Mouse (Mus musculus) kidney, adult 18-20 months (tissue): ENCODE results near the gene Pla2g5.
"Not testable (repeated sequence)": the region's sequence is repeated elsewhere in the genome, so short reads cannot be mapped to it uniquely, and the experiment has no call there.

Experiments
- DNase-seq: peaks from one replicate; pipeline ENCODE4 v3.0.0; 2021

Gene Pla2g5

DNA sequence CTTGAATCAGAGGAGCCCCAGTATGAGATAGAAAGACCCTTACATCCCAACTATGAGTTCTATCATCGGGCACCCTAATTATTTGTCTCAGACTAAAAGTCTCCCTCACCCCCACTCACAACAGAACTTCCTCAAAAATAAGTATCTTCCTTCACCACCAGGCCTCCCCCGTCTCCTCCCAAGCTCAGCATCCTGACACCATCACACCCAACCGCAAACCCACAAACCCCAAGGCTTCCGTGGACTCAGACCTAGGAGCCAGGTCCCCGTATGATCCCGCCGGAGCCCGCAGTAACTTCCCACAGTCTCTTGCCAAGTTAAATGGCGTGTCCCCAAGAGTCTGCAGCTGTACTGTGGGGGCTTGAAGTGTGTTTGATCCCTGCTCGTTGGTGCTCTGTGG lies 5.7 kb downstream of the Pla2g5 start:
- DNase-seq: no peak

DNA sequence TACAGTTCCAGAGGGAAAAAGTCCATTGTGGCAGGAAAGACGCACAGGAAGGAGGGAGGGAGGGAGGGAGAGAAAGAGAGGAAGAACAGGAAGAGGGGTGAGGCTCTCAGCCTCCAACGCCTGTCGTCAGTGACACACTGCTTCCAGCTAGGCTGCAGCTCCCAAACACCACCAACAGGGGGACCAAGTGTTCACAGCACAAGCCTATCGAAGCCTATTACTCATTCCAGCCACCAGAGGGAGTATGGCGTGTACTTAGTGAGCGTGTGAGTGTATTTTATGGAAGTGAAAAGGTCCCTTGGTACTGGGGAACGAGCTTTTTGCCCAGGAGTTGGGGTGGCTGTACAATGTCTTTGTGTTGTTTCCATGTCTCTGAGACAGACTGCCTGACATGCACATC lies 6.8 kb downstream of the Pla2g5 start:
- DNase-seq: peak; percentile 67

DNA sequence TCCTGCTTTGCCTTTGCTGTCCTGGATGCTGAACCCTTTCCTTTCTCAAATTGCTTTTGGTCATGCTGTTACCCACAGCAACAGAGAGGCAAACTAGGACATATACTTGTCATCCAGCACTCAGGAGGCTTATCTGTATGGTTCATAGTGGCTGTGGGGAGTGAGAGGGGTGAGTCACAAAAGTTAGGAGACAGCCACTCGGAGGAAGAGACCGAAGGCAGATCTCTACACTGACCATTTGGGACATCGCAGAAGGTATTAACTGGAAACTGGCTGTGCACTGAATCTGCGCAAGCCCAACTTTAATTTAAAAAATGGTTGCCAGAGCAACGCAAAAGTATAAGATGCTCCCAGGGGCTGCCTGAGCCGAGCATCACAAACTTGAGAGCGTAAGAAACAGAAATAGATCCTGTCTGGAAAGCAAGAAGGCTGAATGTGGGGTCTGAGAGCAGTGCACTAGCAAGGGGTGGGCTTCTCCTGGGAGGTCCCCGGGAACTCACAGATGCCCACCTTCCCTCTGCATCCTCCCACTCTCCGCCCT lies 8.1 kb downstream of the Pla2g5 start:
- DNase-seq: no peak

DNA sequence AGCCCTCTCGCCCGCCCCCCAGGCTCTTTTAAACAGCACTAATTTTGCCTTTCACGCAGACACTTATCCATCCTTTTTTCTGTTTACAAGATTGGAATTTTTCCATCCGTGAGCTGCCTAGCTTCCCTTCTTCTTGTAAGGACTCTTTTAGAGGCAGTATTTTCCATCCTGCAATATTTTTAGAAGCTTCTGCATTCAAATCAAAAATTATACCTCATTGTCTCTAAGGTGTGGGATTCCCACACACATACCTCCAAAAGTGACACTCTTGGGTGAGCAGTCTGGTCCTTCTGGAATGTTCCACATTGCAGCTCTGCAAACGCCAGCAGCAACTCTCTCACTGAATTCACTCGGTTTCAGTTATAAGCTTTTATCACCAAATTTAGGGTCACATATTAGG lies 10.3 kb downstream of the Pla2g5 start:
- no peak for DNase-seq

DNA sequence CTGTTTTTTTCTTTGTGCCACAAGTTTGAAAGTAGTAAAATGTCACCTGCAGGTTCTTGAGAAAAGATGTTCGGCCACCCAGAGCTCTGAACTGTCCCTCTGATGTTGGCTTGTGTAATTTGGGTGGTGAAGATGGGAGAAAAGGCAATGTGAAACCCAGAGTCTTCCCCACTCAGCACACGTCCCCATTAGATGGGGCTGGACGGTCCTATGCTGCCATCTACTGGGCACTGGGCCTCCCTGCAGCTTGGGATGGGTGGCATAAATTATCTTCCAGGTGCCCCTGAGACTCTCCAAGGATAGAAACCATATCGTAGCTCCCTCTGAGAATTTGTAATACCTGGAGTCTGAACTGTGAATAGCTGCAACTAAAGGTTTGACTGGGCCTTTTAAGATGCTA lies 11.8 kb downstream of the Pla2g5 start:
- DNase-seq: peak; percentile 73

DNA sequence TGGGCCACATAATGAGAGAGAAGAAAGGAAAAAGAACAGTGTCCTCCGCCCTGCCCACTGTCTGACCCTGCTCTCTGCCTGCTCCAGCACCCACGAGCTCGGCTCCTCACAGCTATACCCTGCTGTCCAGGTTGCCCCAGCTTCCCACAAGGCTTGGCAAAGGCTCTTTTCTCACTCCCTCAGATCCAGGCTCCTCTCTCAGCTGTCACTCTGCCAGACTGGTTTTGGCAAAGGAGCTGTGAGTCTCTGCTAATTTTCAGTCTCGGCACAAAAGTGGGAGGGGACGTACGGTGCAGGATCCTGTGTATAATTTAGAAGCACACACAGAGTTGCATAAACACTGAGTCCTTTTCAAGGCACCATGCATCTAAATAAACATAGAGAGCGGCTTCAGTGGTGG lies 21.9 kb downstream of the Pla2g5 start:
- DNase-seq: peak; percentile 21

DNA sequence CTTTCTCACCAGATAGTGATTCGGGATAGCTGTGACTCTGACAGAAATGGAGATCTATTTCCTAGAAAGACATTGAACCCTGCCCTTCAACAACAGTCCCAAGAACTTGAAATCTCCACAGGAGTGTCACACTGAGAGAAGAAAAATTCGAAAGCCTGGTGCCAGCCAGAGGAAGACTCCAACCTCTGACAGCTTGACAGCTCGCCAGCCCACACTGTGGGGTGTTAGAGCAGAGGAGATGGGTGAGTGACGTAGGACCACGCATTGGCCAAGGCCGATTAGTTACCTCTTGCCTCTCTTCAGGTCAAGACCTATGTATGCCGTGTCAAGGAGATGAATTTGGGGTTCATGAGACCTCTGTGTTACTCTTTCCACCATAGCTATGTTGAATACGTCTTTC lies 22.6 kb downstream of the Pla2g5 start:
- no peak for DNase-seq

DNA sequence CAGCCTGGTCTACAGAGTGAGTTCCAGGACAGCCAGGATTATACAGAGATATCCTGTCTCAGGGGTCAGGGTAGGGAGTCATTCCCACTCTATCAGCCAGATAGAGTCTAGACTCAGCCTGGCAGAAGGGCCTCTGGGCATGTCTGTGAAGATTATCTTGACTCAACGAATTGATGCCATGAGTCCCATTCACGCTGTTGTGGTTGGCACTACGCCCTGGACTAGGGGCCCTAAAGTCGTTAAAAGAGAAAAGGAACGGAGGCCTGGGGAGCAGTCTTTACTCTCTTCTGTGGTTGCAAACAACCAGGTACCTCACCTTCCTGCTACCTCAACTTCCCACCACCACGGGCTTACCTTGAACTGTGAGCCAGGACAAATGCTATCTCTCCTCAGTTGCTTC lies 23.5 kb downstream of the Pla2g5 start:
- DNase-seq: no peak

DNA sequence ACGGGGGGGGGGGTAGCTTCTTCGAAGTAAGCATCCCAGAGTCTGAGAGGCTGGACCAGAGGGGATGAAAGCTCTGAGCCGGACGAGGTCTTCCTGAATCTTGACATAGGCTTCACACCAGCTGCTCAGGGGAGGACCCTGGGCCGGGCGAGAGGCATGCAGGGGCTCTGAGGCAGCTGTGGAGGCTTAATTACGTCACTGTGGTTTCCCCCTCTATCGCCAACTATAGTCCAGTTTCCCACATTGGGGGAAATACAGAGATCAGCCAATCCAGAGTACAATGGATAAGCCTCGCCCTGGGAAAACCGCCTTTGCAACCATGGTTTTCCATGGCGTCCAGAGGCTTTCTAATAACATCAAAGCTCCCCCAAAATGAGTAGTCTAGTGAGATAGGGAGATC lies 36.1 kb downstream of the Pla2g5 start:
- no peak for DNase-seq

DNA sequence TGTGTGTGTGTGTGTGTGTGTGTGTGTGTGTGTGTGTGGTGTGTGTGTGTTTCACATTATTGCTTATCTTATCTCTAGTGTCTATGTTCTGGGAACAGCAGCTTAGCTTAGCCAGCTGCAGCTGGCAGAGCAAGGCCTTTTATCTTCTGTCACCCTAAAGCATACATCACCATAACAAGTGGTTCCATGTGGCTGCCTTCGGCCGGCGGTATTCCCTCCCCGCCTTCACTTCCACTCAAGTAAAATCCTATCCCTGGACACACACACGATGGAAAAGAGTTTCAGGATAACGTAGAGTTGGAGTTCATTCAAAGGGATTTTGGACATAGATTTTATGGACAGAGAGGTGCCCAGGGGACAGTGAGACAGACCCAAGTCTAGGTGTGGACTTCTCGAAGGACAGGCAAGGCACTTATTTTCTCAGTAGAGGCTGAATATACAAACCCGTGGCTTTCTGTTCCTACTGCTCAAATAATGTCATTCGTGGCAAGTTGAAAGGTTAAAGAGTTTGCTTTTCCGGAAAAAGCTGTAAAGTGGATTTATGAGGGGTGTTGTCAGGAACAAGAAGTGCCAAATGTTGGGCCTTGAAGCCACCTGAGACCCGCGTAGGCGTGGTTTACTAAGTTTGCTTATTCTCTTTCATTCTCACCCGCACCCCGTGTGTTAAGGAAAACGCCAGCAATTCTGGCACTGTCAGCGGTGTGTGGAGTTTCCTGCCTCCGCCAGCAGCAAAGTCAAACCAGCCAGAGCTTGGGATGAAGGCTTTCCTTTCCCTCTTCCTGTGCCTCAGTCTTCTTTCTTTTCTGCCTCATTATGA lies 37.3 kb downstream of the Pla2g5 start:
- peak; percentile 14 for DNase-seq

DNA sequence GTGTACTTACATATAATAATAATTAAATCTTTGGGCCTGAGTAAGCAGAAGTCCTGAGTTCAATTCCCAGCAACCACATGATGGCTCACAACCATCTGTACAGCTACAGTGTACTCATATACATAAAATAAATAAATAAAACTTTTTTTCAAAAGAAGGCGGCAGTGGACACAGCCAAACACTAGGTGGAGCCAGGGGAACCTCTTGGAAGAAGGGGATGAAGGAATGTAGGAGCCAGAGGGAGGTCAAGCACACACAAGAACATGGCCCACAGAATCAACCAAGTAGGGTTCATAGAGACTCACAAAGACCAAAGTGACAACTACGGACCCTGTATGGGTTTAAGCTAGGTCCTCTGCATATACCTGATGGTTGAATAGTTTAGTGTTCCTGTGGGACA lies 38.6 kb downstream of the Pla2g5 start:
- DNase-seq: peak; percentile 22

DNA sequence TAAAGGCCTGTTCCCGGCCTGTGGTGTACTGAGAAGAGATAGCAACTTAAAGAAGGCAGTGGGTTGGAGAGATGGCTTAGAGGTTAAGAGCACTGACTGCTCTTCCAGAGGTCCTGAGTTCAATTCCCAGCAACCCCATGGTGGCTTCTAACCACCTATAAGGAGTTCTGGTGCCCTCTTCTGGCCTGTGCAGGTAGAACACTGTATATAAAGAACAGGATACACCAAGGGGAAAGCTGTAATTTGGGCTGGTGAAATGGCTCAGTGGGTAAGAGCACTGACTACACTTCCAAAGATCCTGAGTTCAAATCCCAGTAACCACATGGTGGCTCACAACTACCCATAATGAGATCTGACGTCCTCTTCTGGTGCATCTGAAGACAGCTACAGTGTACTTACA lies 39.1 kb downstream of the Pla2g5 start:
- not testable (repeated sequence) for DNase-seq

DNA sequence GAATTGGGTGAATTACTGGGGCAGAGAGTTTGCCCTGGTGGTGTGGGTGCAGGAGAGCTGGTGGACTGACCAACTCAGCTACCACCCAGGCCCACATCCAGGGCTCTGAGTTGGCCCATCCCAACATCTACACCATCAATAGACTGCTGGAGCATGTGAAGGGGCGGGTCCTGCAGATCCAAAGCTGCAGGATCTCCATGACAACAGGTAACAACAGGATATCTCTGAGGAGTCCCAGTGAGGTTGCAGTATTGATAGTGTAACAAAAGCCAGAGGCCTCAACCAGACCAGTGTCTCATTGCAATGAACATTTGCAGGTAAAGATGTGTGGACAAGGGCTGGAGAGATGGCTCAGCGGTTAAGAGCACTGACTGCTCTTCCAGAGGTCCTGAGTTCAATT lies 42.2 kb downstream of the Pla2g5 start:
- DNase-seq: no peak

DNA sequence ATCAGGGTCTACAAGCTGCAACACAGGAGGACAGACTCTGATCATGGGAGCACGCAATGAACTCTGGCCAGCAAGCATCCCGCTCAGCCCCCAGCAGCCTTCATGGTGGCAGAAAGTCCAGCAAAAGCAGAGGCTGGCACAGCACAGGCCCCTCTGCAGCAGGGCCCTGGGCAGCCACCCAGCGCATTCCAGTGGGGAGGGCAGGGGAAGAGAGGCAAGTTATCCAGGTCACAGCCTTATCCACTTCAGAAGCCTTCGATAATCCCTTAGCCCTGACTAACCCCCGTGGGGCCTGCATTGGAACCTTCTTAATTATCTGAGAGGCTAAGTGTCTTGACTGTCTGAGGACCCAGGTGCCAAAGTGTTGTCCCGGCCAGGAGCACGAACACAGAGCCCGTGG lies 44.2 kb downstream of the Pla2g5 start:
- DNase-seq: peak; percentile 73

DNA sequence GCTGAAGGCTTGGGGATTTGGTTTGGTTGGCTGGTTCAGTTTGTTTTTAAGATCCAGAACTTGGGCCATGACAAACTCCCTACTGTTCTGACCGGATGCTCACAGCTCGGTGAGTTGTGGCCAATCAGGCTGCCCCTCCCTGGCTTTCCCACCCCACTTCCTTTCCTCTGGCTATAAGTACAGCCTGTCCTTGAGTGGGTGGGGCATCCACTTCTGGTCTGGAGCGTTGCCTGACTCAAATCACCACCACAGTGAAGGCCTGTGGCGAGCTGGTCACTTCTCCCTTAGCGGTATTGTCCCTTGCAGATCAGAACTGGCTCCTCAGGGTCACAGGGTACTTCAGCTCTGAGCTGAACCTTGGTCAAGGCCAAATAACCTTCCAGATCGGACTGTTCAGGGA lies 45.5 kb downstream of the Pla2g5 start:
- DNase-seq: no peak

DNA sequence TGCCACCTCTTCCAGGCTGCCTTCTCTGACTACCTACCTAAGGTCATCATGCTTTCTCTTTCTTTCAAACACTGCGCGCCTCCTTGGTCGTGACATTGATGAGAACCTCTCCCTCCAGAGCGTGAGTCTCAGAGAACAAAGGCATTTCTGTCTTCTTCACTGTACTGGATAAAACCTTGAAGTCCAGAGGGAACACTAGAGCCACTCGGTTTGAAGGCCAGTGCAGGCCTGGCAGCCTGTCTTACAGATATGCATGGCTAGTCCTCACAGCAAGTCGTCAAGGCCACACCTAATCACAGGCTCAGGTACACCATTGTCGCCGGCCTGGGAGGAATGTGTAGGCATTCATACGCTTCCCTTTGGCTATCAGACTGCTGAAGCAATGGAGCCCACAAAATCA lies 47.1 kb downstream of the Pla2g5 start:
- no peak for DNase-seq

DNA sequence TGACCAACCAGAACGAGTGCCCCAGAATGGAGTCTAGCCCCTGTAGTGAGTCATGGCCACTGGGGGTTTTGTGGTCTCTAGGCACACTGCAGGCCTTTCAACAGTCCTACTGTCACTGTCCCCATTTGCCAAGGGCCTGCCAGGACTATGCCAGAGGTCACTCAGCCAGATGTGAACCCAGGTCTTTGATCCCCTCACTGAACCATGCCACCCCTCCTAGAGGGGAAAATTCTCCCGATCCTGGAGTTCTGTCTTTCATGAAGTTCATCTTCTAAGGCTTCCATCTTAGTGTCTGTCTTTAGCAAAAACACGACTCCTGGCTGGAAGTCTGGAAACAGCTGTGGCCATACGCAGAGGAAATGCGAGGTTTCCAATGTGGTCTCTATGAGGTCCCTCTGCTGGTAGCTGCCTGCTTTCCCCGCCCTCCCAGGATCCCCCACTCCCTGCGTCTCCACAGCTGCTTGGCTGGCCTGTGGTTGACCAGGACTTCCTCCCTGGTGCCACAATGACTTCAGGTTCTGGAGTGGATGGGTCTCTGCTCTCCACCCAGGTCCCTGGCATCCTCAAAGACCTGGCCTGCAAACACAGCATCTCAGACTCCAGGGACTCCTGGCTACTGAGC lies 56.3 kb downstream of the Pla2g5 start:
- no peak for DNase-seq

DNA sequence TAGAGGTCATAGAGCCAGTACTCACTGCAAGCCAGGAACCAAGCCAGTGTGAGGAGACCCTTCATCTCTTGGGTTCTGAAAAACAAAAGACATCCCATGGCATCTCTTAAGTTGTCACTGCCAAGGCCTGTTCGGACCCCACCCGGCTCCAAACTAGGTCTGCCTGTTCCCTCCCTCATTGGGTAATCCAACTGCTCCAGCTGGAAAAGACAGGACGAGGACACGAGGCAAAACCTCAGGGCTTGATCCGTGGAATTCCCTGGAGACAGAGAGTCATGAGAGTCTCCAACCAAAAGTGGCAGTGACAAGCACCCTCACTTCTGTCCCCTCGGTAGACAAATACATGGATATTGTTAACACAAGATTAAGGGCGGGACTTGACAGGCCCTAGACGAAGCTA lies 57.1 kb downstream of the Pla2g5 start:
- no peak for DNase-seq

DNA sequence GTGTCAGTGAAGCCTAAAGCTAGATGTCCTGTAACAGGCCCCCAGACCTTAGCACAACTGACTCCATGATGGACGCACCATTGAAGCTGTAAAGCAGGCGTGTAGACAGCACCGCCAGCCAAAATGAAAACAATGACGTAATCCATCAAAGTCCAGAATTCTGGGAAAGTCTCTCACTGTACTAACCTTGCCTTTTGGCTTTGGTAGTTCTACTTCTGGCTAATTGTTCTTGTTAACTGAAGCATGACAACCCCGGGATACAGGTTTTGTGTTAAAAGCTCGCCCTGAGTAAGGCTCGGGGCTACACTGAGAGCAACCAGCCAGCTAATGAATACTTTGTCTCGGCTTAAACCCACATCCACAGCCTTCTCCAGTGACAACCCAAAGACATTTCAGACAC lies 58.0 kb downstream of the Pla2g5 start:
- DNase-seq: no peak

DNA sequence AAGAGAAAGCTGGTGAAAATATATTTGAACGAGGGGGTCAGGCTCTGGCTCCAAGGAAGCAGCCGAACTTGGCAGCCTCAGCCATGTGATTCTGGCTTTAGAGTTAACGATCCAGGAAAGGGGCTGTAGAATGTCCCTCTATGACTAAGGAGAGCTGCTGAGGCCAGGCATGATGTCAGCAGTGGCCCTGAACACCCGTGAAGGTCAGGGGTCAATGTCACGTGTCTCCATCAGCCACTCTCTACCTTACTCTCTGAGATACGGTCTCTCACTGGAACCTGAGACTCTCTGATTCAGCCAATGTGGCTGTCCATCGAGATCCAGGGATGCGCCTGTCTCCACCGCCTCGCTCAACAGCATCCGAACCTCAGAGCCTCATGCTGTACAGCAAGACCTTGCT lies 60.4 kb downstream of the Pla2g5 start:
- no peak for DNase-seq

DNA sequence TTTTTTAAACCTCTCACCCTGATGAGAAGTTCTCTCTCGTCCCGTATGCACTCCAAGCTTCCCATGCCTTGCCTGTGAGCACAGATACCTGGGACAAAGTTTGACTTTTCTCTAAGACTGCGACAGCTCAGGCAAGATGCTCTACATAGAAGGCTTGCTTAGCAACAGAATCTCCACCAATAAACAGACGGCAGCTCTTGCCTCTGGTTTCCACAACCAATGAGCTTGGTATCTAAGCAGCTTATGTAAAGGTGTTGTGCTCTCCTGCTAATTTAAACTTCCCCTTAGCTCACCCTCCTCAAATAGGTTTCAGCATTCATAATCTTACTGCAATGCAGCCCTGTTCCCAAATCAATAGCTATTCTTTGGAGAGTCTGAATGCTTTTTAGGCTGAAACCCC lies 61.7 kb downstream of the Pla2g5 start:
- no peak for DNase-seq

DNA sequence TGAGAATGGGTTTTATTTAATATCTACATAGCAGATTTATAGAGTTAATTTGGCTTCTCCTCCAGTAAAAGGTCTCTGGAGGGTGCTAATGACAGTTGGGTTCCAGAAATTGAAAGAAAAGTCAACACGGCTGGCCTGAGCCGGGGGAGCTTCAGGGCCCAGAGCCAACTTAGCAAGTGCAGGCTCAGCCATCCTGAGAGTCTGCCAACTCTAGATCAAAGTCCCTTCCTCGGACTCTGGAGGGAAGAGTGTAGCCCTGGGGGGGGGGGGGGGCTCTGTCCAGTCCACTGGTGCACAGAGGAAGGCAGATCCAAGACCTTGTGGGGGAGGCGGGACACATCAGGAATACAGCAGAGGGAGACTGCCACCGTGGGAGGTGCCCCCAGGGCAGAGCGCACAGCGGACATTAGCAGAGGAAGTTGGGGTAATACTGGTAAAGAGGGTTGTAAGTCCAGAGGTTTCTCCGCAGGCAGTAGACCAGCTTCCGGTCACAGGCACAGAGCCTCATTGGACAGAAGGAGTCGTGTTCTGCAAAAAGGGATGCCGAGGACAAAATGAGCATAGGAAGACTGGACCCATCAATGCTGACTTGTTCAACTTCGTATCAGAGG lies 63.0 kb downstream of the Pla2g5 start:
- peak; percentile 67 for DNase-seq

DNA sequence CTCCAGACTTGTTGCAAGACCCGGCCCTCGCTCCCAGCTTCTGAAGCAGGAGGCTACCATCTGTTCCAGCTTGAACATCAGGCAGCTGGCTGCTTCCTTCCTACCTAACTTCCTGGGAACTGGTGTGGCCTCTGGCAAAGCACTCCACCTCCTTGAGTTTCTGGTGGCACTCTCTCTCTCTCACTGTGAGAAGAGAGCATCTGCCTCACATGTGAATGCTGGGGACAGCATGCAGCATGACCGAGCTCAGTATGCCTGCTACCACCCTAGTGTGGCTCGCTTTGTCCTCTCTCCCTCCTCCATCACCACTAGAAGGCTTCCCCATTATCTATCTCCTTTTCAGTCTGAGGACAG lies 66.1 kb downstream of the Pla2g5 start:
- no peak for DNase-seq

DNA sequence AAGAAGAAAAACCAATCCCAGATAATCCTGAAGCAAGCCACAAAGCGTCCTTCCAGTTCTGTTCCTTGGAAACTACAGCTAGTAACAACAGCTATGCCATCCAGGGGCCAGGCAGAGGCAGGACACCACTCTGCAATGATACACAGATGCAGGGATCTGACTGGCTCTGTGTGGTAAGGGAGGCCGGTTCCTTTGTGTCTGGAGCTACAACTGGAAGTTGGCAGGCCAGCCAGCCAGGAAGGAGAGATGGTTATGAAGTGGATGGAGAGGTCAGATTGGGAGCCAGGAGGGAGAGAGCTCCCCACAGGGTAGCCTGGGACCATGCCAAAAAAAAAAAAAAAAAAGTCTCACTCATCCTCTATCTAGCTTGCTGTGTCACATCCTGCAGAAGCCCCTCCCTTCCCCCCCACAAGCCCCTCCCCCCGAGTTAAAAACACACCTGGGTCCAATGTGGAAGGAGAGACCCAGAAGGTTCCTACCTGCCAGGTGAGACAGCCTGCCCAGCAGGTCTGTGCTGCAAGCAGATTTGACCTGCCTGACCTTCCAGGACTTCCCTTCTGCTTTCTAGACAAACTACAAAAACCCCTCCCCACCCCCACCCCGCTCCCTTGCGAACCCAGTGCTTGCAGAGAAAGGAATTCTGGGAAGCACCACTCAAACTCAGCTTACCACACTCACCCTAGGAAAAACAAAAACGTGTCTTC lies 66.6 kb downstream of the Pla2g5 start:
- DNase-seq: no peak
